Mouse (Mus musculus) retina, embryonic 14.5 days (tissue): ENCODE measurements around the gene Psmd7.
"Not testable (repeated sequence)": the region's sequence is repeated elsewhere in the genome, so short reads cannot be mapped to it uniquely, and the experiment has no call there.

Experiments
- DNase-seq: peaks from one replicate; pipeline ENCODE4 v3.0.0-alpha.2; 2015; ENCODE audit warnings: low spot score

The Psmd7 gene

GRCm38 (mm10) chr8:107587995-107588780 is at the start of gene Psmd7:
Gene Psmd7, minus strand, starts transcription at chr8:107588464.
- DNase-seq, result peak; percentile 96

- no peak for DNase-seq
These were observed 45.5 kb upstream of the Psmd7 start for GRCm38 (mm10) chr8:107633734-107634133.

- no peak for DNase-seq
These were observed 41.4 kb upstream of the Psmd7 start for GRCm38 (mm10) chr8:107629701-107630100.

- no peak for DNase-seq
These were observed 40.4 kb upstream of the Psmd7 start for GRCm38 (mm10) chr8:107628501-107629149.

- no peak for DNase-seq
These were observed 39.6 kb upstream of the Psmd7 start for GRCm38 (mm10) chr8:107627881-107628280.

- not testable (repeated sequence) for DNase-seq
These were observed 36.0 kb upstream of the Psmd7 start for GRCm38 (mm10) chr8:107624301-107624700.

GRCm38 (mm10) chr8:107621930-107622623 is 33.8 kb upstream of the Psmd7 start:
- no peak for DNase-seq

GRCm38 (mm10) chr8:107621136-107621535 is 32.9 kb upstream of the Psmd7 start:
- peak; percentile 18 for DNase-seq

- no peak for DNase-seq
These were observed 30.2 kb upstream of the Psmd7 start for GRCm38 (mm10) chr8:107618499-107618898.

- no peak for DNase-seq
These were observed 25.1 kb upstream of the Psmd7 start for GRCm38 (mm10) chr8:107613411-107613810.

GRCm38 (mm10) chr8:107610845-107611244 is 22.6 kb upstream of the Psmd7 start:
- no peak for DNase-seq

GRCm38 (mm10) chr8:107608751-107609150 is 20.5 kb upstream of the Psmd7 start:
- DNase-seq, result no peak

- DNase-seq, result peak; percentile 88
These were observed 14.8 kb upstream of the Psmd7 start for GRCm38 (mm10) chr8:107603026-107603425.

- DNase-seq, result no peak
These were observed 11.4 kb upstream of the Psmd7 start for GRCm38 (mm10) chr8:107599691-107600090.

- no peak for DNase-seq
These were observed 9.5 kb upstream of the Psmd7 start for GRCm38 (mm10) chr8:107597731-107598130.

- peak; percentile 20 for DNase-seq
These were observed 6.6 kb upstream of the Psmd7 start for GRCm38 (mm10) chr8:107594817-107595216.

GRCm38 (mm10) chr8:107593967-107594729 is 5.9 kb upstream of the Psmd7 start:
- no peak for DNase-seq

GRCm38 (mm10) chr8:107587429-107587994 is 752 bp downstream of the Psmd7 start:
- peak; percentile 23 for DNase-seq

- no peak for DNase-seq
These were observed 6.1 kb downstream of the Psmd7 start for GRCm38 (mm10) chr8:107582136-107582535.

- DNase-seq, result no peak
These were observed 6.7 kb downstream of the Psmd7 start for GRCm38 (mm10) chr8:107581536-107581935.

GRCm38 (mm10) chr8:107580879-107581278 is 7.4 kb downstream of the Psmd7 start:
- no peak for DNase-seq

GRCm38 (mm10) chr8:107578541-107578940 is 9.7 kb downstream of the Psmd7 start:
- DNase-seq, result no peak
